Mouse (Mus musculus) CH12.LX (cell line): ENCODE measurements around the gene Hoxa11. TPM values are rescaled to one million over a fixed set of nuclear protein-coding genes. Genes with fewer than 3 reads are reported as not detected.

ENCODE experiments used
- DNase-seq: peaks from one replicate; pipeline ENCODE4 v3.0.0-alpha.2; 2013; ENCODE audit errors: extremely low read depth
- H3K27ac ChIP-seq: 2 replicates; pipeline ENCODE4 v1.5.1; 2012; ENCODE audit warnings: low read depth, mild to moderate bottlenecking, control low read depth, moderate library complexity; ENCODE audit not compliant: insufficient read depth
- H3K27me3 ChIP-seq: replicated peaks from 2 replicates; pipeline ENCODE3; 2012; ENCODE audit warnings: inconsistent platforms
- H3K36me3 ChIP-seq, 2 experiments: replicated peaks in 1 of 2; 2 replicates each; pipeline versions ENCODE3 to v1.6.1; 2012; ENCODE audit warnings: inconsistent platforms in 1 of 2, low read length in 1 of 2, mild to moderate bottlenecking in 1 of 2, mixed read lengths in 1 of 2, moderate library complexity in 1 of 2; ENCODE audit not compliant: control insufficient read depth in 1 of 2, insufficient read depth in 1 of 2
- H3K4me1 ChIP-seq, 2 experiments: 2 replicates each; pipeline ENCODE4 v1.6.1; 2012; ENCODE audit warnings: inconsistent platforms in 1 of 2, moderate library complexity in 1 of 2; ENCODE audit not compliant: insufficient read depth in 2 of 2, control insufficient read depth in 1 of 2
- H3K4me2 ChIP-seq: 2 replicates; pipeline ENCODE4 v1.6.1; 2012; ENCODE audit warnings: low read depth, mild to moderate bottlenecking, control low read depth; ENCODE audit not compliant: poor library complexity, insufficient read depth, severe bottlenecking
- H3K4me3 ChIP-seq, 3 experiments: fragments of 150-350 bp in 1 of 3; sonication (generic) in 1 of 3; replicated peaks in 1 of 3; 2 replicates each; pipeline versions ENCODE3 to v1.5.1; 2011 to 2012; ENCODE audit warnings: low read depth in 2 of 3, low read length in 2 of 3, mild to moderate bottlenecking in 2 of 3, moderate library complexity in 2 of 3, control low read depth in 1 of 3, improper control_type of control experiment in 1 of 3, inconsistent platforms in 1 of 3, mixed read lengths in 1 of 3; ENCODE audit not compliant: poor library complexity in 1 of 3
- H3K79me2 ChIP-seq: replicated peaks from 2 replicates; pipeline ENCODE4 v1.6.1; 2012; ENCODE audit warnings: mild to moderate bottlenecking, moderate library complexity; ENCODE audit not compliant: control insufficient read depth, poor library complexity, insufficient read depth, severe bottlenecking; ENCODE audit errors: extremely low read depth
- H3K9ac ChIP-seq: 2 replicates; pipeline ENCODE4 v1.6.1; 2012; ENCODE audit warnings: low read depth, mild to moderate bottlenecking, control low read depth, moderate library complexity; ENCODE audit not compliant: insufficient read depth
- H3K9me3 ChIP-seq: replicated peaks from 2 replicates; pipeline ENCODE3; 2012; ENCODE audit warnings: low read length, inconsistent platforms, mixed read lengths
- CHD1 ChIP-seq: IDR thresholded peaks from 2 replicates; pipeline ENCODE4 v1.6.1; 2012; ENCODE audit warnings: low read depth, low read length, improper control_type of control experiment, inconsistent platforms
- CHD2 ChIP-seq: IDR thresholded peaks from 2 replicates; pipeline ENCODE4 v1.6.1; 2011; ENCODE audit warnings: low read length, improper control_type of control experiment
- ELF1 ChIP-seq: IDR thresholded peaks from 2 replicates; pipeline ENCODE4 v1.6.1; 2014; ENCODE audit warnings: low read depth, mild to moderate bottlenecking, inconsistent platforms, low read length, improper control_type of control experiment
- EP300 ChIP-seq: IDR thresholded peaks from 2 replicates; pipeline ENCODE4 v1.6.1; 2011; ENCODE audit warnings: low read length, improper control_type of control experiment
- ETS1 ChIP-seq: conservative IDR thresholded peaks from 2 replicates; pipeline ENCODE4 v1.6.1; 2012; ENCODE audit warnings: low read depth, mild to moderate bottlenecking, inconsistent platforms, low read length, improper control_type of control experiment, moderate library complexity
- GABPA ChIP-seq: IDR thresholded peaks from 2 replicates; pipeline ENCODE4 v1.6.1; 2012; ENCODE audit warnings: low read depth, low read length, improper control_type of control experiment, inconsistent platforms; ENCODE audit not compliant: insufficient replicate concordance
- IRF4 ChIP-seq: IDR thresholded peaks from 2 replicates; pipeline ENCODE4 v1.6.1; 2014; ENCODE audit warnings: low read depth, mild to moderate bottlenecking, inconsistent platforms, low read length, improper control_type of control experiment
- JUN ChIP-seq: IDR thresholded peaks from 2 replicates; pipeline ENCODE4 v1.6.1; 2011; ENCODE audit warnings: low read depth, mild to moderate bottlenecking, low read length, improper control_type of control experiment, moderate library complexity; ENCODE audit not compliant: insufficient read depth
- JUND ChIP-seq: conservative IDR thresholded peaks from 2 replicates; pipeline ENCODE4 v1.6.1; 2011; ENCODE audit warnings: low read depth, low read length, improper control_type of control experiment
- KAT2A ChIP-seq: IDR thresholded peaks from 2 replicates; pipeline ENCODE4 v1.6.1; 2012; ENCODE audit warnings: low read length, improper control_type of control experiment, inconsistent platforms; ENCODE audit not compliant: insufficient replicate concordance
- MAFK ChIP-seq: IDR thresholded peaks from 2 replicates; pipeline ENCODE4 v1.6.1; 2011; ENCODE audit warnings: low read length, improper control_type of control experiment; ENCODE audit not compliant: insufficient replicate concordance
- MAZ ChIP-seq: IDR thresholded peaks from 2 replicates; pipeline ENCODE4 v1.6.1; 2012; ENCODE audit warnings: low read depth, mild to moderate bottlenecking, inconsistent platforms, low read length, improper control_type of control experiment, moderate library complexity
- MEF2A ChIP-seq: IDR thresholded peaks from 2 replicates; pipeline ENCODE4 v1.6.1; 2014; ENCODE audit warnings: low read depth, mild to moderate bottlenecking, inconsistent platforms, low read length, improper control_type of control experiment, borderline replicate concordance
- NELFE ChIP-seq: IDR thresholded peaks from 2 replicates; pipeline ENCODE4 v1.6.1; 2011; ENCODE audit warnings: low read depth, low read length, improper control_type of control experiment
- PAX5 ChIP-seq: IDR thresholded peaks from 2 replicates; pipeline ENCODE4 v1.6.1; 2012; ENCODE audit warnings: low read length, inconsistent platforms, mixed read lengths
- POLR2A ChIP-seq: IDR thresholded peaks from 2 replicates; pipeline ENCODE4 v1.6.1; 2011; ENCODE audit warnings: low read depth, mild to moderate bottlenecking, improper control_type of control experiment, low read length
- POLR2AphosphoS2 ChIP-seq: IDR thresholded peaks from 2 replicates; pipeline ENCODE4 v1.6.1; 2011; ENCODE audit warnings: low read depth, low read length, improper control_type of control experiment
- SIN3A ChIP-seq: IDR thresholded peaks from 2 replicates; pipeline ENCODE4 v1.6.1; 2012; ENCODE audit warnings: low read length, improper control_type of control experiment, inconsistent platforms
- SMC3 ChIP-seq: IDR thresholded peaks from 2 replicates; pipeline ENCODE4 v1.6.1; 2011; ENCODE audit warnings: low read depth, low read length, improper control_type of control experiment
- TBP ChIP-seq: conservative IDR thresholded peaks from 2 replicates; pipeline ENCODE4 v1.6.1; 2011; ENCODE audit warnings: low read depth, low read length, improper control_type of control experiment
- UBTF ChIP-seq: IDR thresholded peaks from 2 replicates; pipeline ENCODE4 v1.6.1; 2012; ENCODE audit warnings: low read depth, mild to moderate bottlenecking, inconsistent platforms, low read length, improper control_type of control experiment, moderate library complexity
- USF1 ChIP-seq: IDR thresholded peaks from 2 replicates; pipeline ENCODE4 v1.6.1; 2014; ENCODE audit warnings: low read depth, mild to moderate bottlenecking, inconsistent platforms, low read length, improper control_type of control experiment
- ZC3H11A ChIP-seq: IDR thresholded peaks from 2 replicates; pipeline ENCODE4 v1.6.1; 2012; ENCODE audit warnings: low read depth, mild to moderate bottlenecking, inconsistent platforms, low read length, improper control_type of control experiment
- ZKSCAN1 ChIP-seq: IDR thresholded peaks from 2 replicates; pipeline ENCODE4 v1.6.1; 2012; ENCODE audit warnings: low read depth, inconsistent platforms, low read length, improper control_type of control experiment, borderline replicate concordance
- ZMIZ1 ChIP-seq: IDR thresholded peaks from 2 replicates; pipeline ENCODE4 v1.6.1; 2012; ENCODE audit warnings: low read depth, mild to moderate bottlenecking, inconsistent platforms, low read length, improper control_type of control experiment
- ZNF384 ChIP-seq: IDR thresholded peaks from 2 replicates; pipeline ENCODE4 v1.6.1; 2012; ENCODE audit warnings: low read depth, low read length, improper control_type of control experiment, inconsistent platforms
- dilution Hi-C: fragments of 300-500 bp; cut with MboI; formaldehyde crosslinking; loops from 2 replicates; pipeline ENCODE4 v1.14.3; 2020; ENCODE audit warnings: low sequenced_read_pairs; ENCODE audit not compliant: extremely low pct_unique_long_range_greater_than_20kb, extremely low pct_ligation_motif_present
- in situ Hi-C: fragments of 300-500 bp; cut with MboI; formaldehyde crosslinking; loops from 3 replicates; pipeline ENCODE4 v1.14.3; 2019; ENCODE audit warnings: low sequenced_read_pairs, low pct_ligation_motif_present, low pct_unique_long_range_greater_than_20kb, mixed read lengths
- polyA plus RNA-seq: library from polyadenylated mRNA; unstranded; fragments of >175 nt; gene quantifications from 2 replicates; pipeline ENCODE4 v1.2.1, GENCODE M21; 2012; ENCODE audit warnings: low read depth; ENCODE audit not compliant: insufficient read length
- total RNA-seq, 2 experiments: library from RNA; depleted of rRNA; stranded (reverse); fragments of 300-350 nt in 1 of 2; fragments of >200 nt in 1 of 2; gene quantifications; 2 replicates each; pipeline ENCODE4 v1.2.3; 2012 to 2014

Hoxa11 gene
- total RNA-seq (2012; rRNA removed) (not detected in 2 replicates), total RNA-seq (2014; rRNA removed) (not detected in 2 replicates), polyA plus RNA-seq (not detected in 2 replicates)

DNA sequence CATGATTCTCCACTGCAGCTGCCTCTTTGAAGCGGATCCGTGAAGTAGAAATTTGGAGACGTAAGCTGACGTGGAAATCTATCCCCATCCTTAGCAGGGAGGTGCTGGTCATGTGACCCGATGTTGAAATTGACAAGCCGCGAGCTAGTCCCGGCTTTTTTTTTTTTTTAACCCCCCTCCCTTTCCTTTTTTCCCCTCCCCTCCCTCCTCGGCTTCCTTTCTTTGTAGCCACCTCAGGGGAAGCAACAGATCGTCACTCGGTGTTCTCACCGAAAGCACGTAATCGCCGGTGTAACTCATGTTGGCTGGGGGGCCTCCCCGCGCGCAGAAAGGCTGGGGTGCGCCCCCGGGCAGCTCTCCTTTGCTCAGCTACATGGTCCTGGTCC, at the start of gene Hoxa11:
Hoxa11 (minus strand) TSS at position 54 of the 386 bp plus-strand sequence.
- Histone ChIP-seq H3K27ac (no peak within 1 kb of the TSS), H3K27me3 (no peaks in the 10 kb centered on the region), H3K36me3 (no peaks in the 10 kb centered on the region), H3K4me3 (no peak within 1 kb of the TSS), H3K9me3 (peaks cover 5% of the 10 kb centered on the region), H3K79me2 (no peaks in the 10 kb centered on the region), H3K9ac (no peak within 1 kb of the TSS), H3K4me2 (no peak within 1 kb of the TSS), H3K4me1 (peaks cover 0 to 6% of the 10 kb centered on the region in 2 experiments; a peak in 2 of 4 replicates)
- DNase-seq, result no peak
- no peak for TF ChIP-seq ZNF384
- TF ChIP-seq PAX5, result no peak
- no peak for TF ChIP-seq CHD1
- no peak for TF ChIP-seq IRF4
- no peak for TF ChIP-seq ZKSCAN1
- no peak for TF ChIP-seq ETS1
- no peak for TF ChIP-seq SMC3
- TF ChIP-seq MAFK, result no peak
- no peak for TF ChIP-seq USF1
- TF ChIP-seq CHD2, result no peak
- no peak for TF ChIP-seq POLR2AphosphoS2
- TF ChIP-seq ELF1, result no peak
- TF ChIP-seq UBTF, result no peak
- no peak for TF ChIP-seq NELFE
- TF ChIP-seq JUN, result no peak
- TF ChIP-seq JUND, result no peak
- no peak for TF ChIP-seq MAZ
- dilution Hi-C loops (no loop called here), in situ Hi-C loops (no loop called here)

DNA sequence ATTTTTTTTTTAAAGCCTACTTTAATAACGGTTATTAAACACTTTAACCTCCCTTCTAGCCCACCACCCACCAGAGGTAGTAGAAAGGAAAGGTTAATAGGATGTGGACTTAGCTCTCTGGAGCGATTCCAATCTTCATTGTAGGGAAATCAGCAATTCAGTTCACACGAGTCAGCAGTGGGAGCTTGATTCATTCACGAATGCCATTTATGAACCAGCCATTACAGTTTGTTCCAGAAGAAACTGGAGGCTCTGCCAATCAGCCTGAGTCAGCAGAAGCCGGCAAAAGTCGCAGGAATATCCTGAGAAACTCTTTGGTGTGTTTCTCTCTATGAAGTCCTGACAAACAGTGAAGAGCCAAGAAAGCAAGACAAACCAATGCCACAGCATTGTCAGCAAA, 49.0 kb upstream of the Hoxa11 start:
- no peak for DNase-seq
- in situ Hi-C loops (loop anchor here (25.0 kb wide), 1 partner anchor 293 kb away; no protein-coding TSS in a partner anchor), dilution Hi-C loops (no loop called here)
- H3K79me2 ChIP-seq, result no peaks in the 10 kb centered on the region
- no peak overlapping the region for H3K9ac ChIP-seq
- H3K4me3 ChIP-seq, result no peak overlapping the region
- no peak overlapping the region for H3K27ac ChIP-seq
- no peak for TF ChIP-seq ZNF384
- no peak for TF ChIP-seq CHD1
- TF ChIP-seq TBP, result no peak
- TF ChIP-seq ZMIZ1, result no peak
- TF ChIP-seq POLR2A, result no peak
- no peak for TF ChIP-seq MEF2A
- TF ChIP-seq ZKSCAN1, result no peak
- no peak for TF ChIP-seq EP300
- TF ChIP-seq ZC3H11A, result no peak
- TF ChIP-seq PAX5, result no peak
- no peak for TF ChIP-seq GABPA
- no peak for TF ChIP-seq NELFE
- TF ChIP-seq KAT2A, result no peak
- TF ChIP-seq SIN3A, result no peak
- TF ChIP-seq, all 38 proteins: peak for 0
- H3K9me3 ChIP-seq, result no peaks in the 10 kb centered on the region
- peaks cover 3 to 22% of the 10 kb centered on the region in 2 experiments; a peak in 3 of 4 replicates for H3K4me1 ChIP-seq
- no peaks in the 10 kb centered on the region for H3K27me3 ChIP-seq
- no peaks in the 10 kb centered on the region for H3K36me3 ChIP-seq
- H3K4me2 ChIP-seq, result no peak overlapping the region
